ENCODE assay signal across 15 mouse cellular contexts in the genomic region with DNA sequence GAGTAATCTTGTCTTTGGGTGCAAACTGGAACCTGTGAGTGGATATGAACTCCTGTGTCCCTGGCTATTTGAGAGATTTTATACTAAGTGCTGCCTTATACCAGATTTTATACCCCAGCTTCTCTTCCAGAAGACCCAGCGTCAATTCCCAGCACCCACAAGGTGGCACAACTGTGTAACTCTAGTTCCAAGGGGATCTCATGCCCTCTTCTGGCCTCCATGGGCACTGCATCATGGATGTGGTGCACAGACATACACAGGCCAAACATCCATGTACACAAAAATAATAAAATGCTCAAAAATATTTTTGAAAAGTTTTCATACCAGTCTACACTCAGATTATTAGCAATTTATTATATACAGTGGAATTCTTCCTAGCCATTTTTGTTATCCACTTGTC. TPM values are rescaled to one million over a fixed set of nuclear protein-coding genes. Genes with fewer than 3 reads are reported as not detected.
A peak's percentile ranks its signal among the peaks of the same experiment; 100 is the strongest.
DNase-seq lines count a peak whose midpoint lies in the region; ATAC-seq and TF ChIP-seq lines count a peak whose summit lies in the region.
"Had no signal": no experiment of that assay in that cellular context is flagged by ENCODE, and none has a peak within 500 bp of the region (broad histone marks: within the 10 kb centered on the region; RNA-seq: fewer than 3 reads in every experiment).

No protein-coding gene starts in this region.

- ATAC-seq in liver, postnatal 0 days, result no peak

- peak; percentile 51 for TF ChIP-seq CTCF in heart, adult 2 months (IDR thresholded peaks at IDR 0.05)
- peak; percentile 51 for TF ChIP-seq CTCF in liver, postnatal 0 days (IDR thresholded peaks at IDR 0.05; ENCODE audit: low read depth)
- TF ChIP-seq CTCF in embryonic fibroblast, embryonic 13.5 days (IDR thresholded peaks at IDR 0.05; ENCODE audit: borderline replicate concordance, insufficient read depth, low read length), result 0 out of 2 replicates have a peak, but pooled peaks have one; percentile 20

- H3K9me3 ChIP-seq in liver, postnatal 0 days (ENCODE audit: low read length), result 0 out of 2 replicates have a peak, but pooled peaks cover 3% of the 10 kb centered on the region
- H3K9me3 ChIP-seq: forebrain, embryonic 12.5 days; neural tube, embryonic 15.5 days had no signal

- H3K9ac ChIP-seq in heart, adult 2 months (ENCODE audit: low read depth, low read length), result no peak overlapping the region
- no peak overlapping the region for H3K9ac ChIP-seq in liver, postnatal 0 days (replicated peaks)
- H3K9ac ChIP-seq: forebrain, embryonic 12.5 days; hindbrain, embryonic 12.5 days; limb, embryonic 13.5 days; neural tube, embryonic 15.5 days had no signal

- H3K79me2 ChIP-seq in heart, adult 2 months (replicated peaks; ENCODE audit: control insufficient read depth, insufficient read depth, low read length), result 0 out of 2 replicates have a peak, but pooled peaks cover 2% of the 10 kb centered on the region

- DNase-seq in heart, adult 2 months, result no peak
- no peak for DNase-seq in heart, adult 11 months
- no peak for DNase-seq in liver, postnatal 0 days
- DNase-seq in liver, result no peak
- peak; percentile 60 for DNase-seq in ES-CJ7 (ENCODE audit: low read depth, low spot score)
- DNase-seq in cerebellum, adult 11-12 months, result no peak
- DNase-seq in layer of hippocampus, postnatal 14 days (ENCODE audit: low spot score in 2 of 2), result no peak
- DNase-seq: cerebellum, adult 2 months; kidney, adult 18-20 months had no signal

- no peak overlapping the region for H3K4me2 ChIP-seq in liver, postnatal 0 days (ENCODE audit: low read depth, low read length)
- H3K4me2 ChIP-seq: forebrain, embryonic 12.5 days; hindbrain, embryonic 12.5 days; limb, embryonic 13.5 days; neural tube, embryonic 15.5 days had no signal

- TF ChIP-seq POLR2A in heart, adult 2 months (IDR thresholded peaks at IDR 0.05; ENCODE audit: insufficient read depth, low read depth, low read length), result no peak
- no peak for TF ChIP-seq POLR2A in embryonic fibroblast, embryonic 13.5 days (IDR thresholded peaks at IDR 0.05; ENCODE audit: low read depth, low read length)

- no peak overlapping the region for H3K4me3 ChIP-seq in heart, adult 2 months
- H3K4me3 ChIP-seq in liver, postnatal 0 days (ENCODE audit: low read depth, low read length), result no peak overlapping the region
- H3K4me3 ChIP-seq in embryonic fibroblast, embryonic 13.5 days (ENCODE audit: insufficient read depth, low read length), result no peak overlapping the region
- H3K4me3 ChIP-seq: forebrain, embryonic 12.5 days; hindbrain, embryonic 12.5 days; limb, embryonic 13.5 days; midbrain, embryonic 10.5 days; neural tube, embryonic 15.5 days had no signal

- no peaks in the 10 kb centered on the region for H3K4me1 ChIP-seq in heart, adult 2 months (ENCODE audit: control insufficient read depth, insufficient read depth, low read length)
- H3K4me1 ChIP-seq in liver, postnatal 0 days (ENCODE audit: insufficient read depth), result peaks cover 6% of the 10 kb centered on the region
- H3K4me1 ChIP-seq in embryonic fibroblast, embryonic 13.5 days (ENCODE audit: control insufficient read depth, insufficient read depth, low read length), result no peaks in the 10 kb centered on the region
- H3K4me1 ChIP-seq: forebrain, embryonic 12.5 days; hindbrain, embryonic 12.5 days; limb, embryonic 13.5 days; neural tube, embryonic 15.5 days had no signal

- TF ChIP-seq EP300 in heart, adult 2 months (IDR thresholded peaks at IDR 0.05; ENCODE audit: insufficient read depth, low read depth, low read length), result no peak
- no peak for TF ChIP-seq EP300 in liver, postnatal 0 days (IDR thresholded peaks at IDR 0.05; ENCODE audit: low read depth)

- no peaks in the 10 kb centered on the region for H3K27me3 ChIP-seq in heart, adult 2 months (ENCODE audit: control insufficient read depth, insufficient read depth, low read length)
- H3K27me3 ChIP-seq in liver, postnatal 0 days (ENCODE audit: insufficient read depth, low read length), result no peaks in the 10 kb centered on the region
- H3K27me3 ChIP-seq: forebrain, embryonic 12.5 days; hindbrain, embryonic 12.5 days; limb, embryonic 13.5 days; neural tube, embryonic 15.5 days had no signal

- intact Hi-C loops in heart, adult 2 months (cut with DNase I), result no loop called here

- WGBS in heart, adult 2 months, result 100% methylated on average over 1 of the region's 1 CpGs
- WGBS in liver, postnatal 0 days (ENCODE audit: insufficient replicate concordance), result 79% methylated on average over 1 of the region's 1 CpGs

- no peaks in the 10 kb centered on the region for H3K36me3 ChIP-seq in heart, adult 2 months (ENCODE audit: control insufficient read depth, insufficient read depth, low read length)
- H3K36me3 ChIP-seq in liver, postnatal 0 days (replicated peaks; ENCODE audit: insufficient read depth, low read length), result peaks cover 14% of the 10 kb centered on the region
- H3K36me3 ChIP-seq: neural tube, embryonic 15.5 days had no signal

- H3K27ac ChIP-seq in heart, adult 2 months, result no peak overlapping the region
- H3K27ac ChIP-seq in liver, postnatal 0 days (ENCODE audit: low read depth), result no peak overlapping the region
- no peak overlapping the region for H3K27ac ChIP-seq in embryonic fibroblast, embryonic 13.5 days (ENCODE audit: insufficient read depth, low read length)
- H3K27ac ChIP-seq: forebrain, embryonic 12.5 days; hindbrain, embryonic 12.5 days; limb, embryonic 13.5 days; midbrain, embryonic 10.5 days; neural tube, embryonic 15.5 days had no signal

RNA-seq across cellular contexts. Expression of a gene that starts 18.4 kb away (rescaled TPM):
- 10 to 100 TPM; 53.6 to 56.2 TPM for total RNA-seq in heart, adult 2 months (2021)
- 14.2 and 31.0 TPM in 2 replicates for polyA plus RNA-seq in heart, adult 2 months (2012; rRNA removed)
- 3.9 and 4.9 TPM in 2 replicates for polyA plus RNA-seq in liver, postnatal 0 days (2015; fragmentation: Nextera tagmentation; extraction: Ambion mirVana)
- 37.5 and 43.7 TPM in 2 replicates for polyA plus RNA-seq in embryonic fibroblast, embryonic 13.5 days (2011; ENCODE audit: insufficient read length, low read depth, missing spikeins)
- 100 to 1,000 TPM; 254 to 274 TPM for total RNA-seq in layer of hippocampus, postnatal 14 days (2021)

RNA-seq across cellular contexts. Expression of a gene that starts 51.6 kb away (rescaled TPM):
- 10 to 100 TPM; 56.0 to 63.3 TPM for total RNA-seq in heart, adult 2 months (2021)
- 35.7 and 44.6 TPM in 2 replicates for polyA plus RNA-seq in heart, adult 2 months (2012; rRNA removed)
- polyA plus RNA-seq in liver, postnatal 0 days (2015; fragmentation: Nextera tagmentation; extraction: Ambion mirVana), result 25.4 and 26.8 TPM in 2 replicates
- 169 and 193 TPM in 2 replicates for polyA plus RNA-seq in embryonic fibroblast, embryonic 13.5 days (2011; ENCODE audit: insufficient read length, low read depth, missing spikeins)
- 10 to 100 TPM; 58.9 to 61.6 TPM for total RNA-seq in layer of hippocampus, postnatal 14 days (2021)
